Mouse (Mus musculus) MEL (cell line): ENCODE data around the gene Mospd3. TPM values are rescaled to one million over a fixed set of nuclear protein-coding genes. Genes with fewer than 3 reads are reported as not detected.

Source experiments
- DNase-seq: peaks from one replicate; pipeline ENCODE4 v3.0.0; 2011; ENCODE audit warnings: low read depth, low spot score
- H3K27ac ChIP-seq: 2 replicates; pipeline ENCODE4 v1.5.1; 2012; ENCODE audit warnings: low read depth, mild to moderate bottlenecking, control low read depth, low read length, moderate library complexity; ENCODE audit not compliant: control insufficient read depth
- H3K27me3 ChIP-seq, 2 experiments: fragments of 150-350 bp in 1 of 2; sonication (generic) in 1 of 2; 2 replicates each; pipeline ENCODE4 v1.6.1; 2012; ENCODE audit warnings: low read length in 2 of 2, mild to moderate bottlenecking in 2 of 2, improper control_type of control experiment in 1 of 2, moderate library complexity in 1 of 2; ENCODE audit not compliant: insufficient read depth in 2 of 2, control insufficient read depth in 1 of 2
- H3K36me3 ChIP-seq, 2 experiments: 2 replicates each; pipeline ENCODE4 v1.6.1; 2012 to 2014; ENCODE audit warnings: low read length in 2 of 2, improper control_type of control experiment in 1 of 2, inconsistent platforms in 1 of 2, mild to moderate bottlenecking in 1 of 2; ENCODE audit not compliant: insufficient read depth in 2 of 2, control insufficient read depth in 1 of 2
- H3K4me1 ChIP-seq, 2 experiments: fragments of 150-350 bp in 1 of 2; sonication (generic) in 1 of 2; 2 replicates each; pipeline ENCODE4 v1.6.1; 2012; ENCODE audit warnings: low read length in 2 of 2, improper control_type of control experiment in 1 of 2, mild to moderate bottlenecking in 1 of 2; ENCODE audit not compliant: insufficient read depth in 2 of 2, control insufficient read depth in 1 of 2
- H3K4me3 ChIP-seq, 2 experiments: fragments of 150-350 bp in 1 of 2; sonication (generic) in 1 of 2; 2 replicates each; pipeline ENCODE4 v1.5.1; 2012; ENCODE audit warnings: low read depth in 2 of 2, low read length in 2 of 2, mild to moderate bottlenecking in 2 of 2, moderate library complexity in 2 of 2, control low read depth in 1 of 2, improper control_type of control experiment in 1 of 2; ENCODE audit not compliant: control insufficient read depth in 1 of 2, insufficient read depth in 1 of 2
- H3K79me2 ChIP-seq: 2 replicates; pipeline ENCODE4 v1.6.1; 2012; ENCODE audit warnings: mild to moderate bottlenecking, low read length, moderate library complexity; ENCODE audit not compliant: control insufficient read depth, poor library complexity, insufficient read depth
- H3K9ac ChIP-seq: 2 replicates; pipeline ENCODE4 v1.6.1; 2012; ENCODE audit warnings: low read depth, mild to moderate bottlenecking, control low read depth, low read length, moderate library complexity; ENCODE audit not compliant: control insufficient read depth, poor library complexity, severe bottlenecking
- H3K9me3 ChIP-seq: fragments of 150-350 bp; sonication (generic); replicated peaks from 2 replicates; pipeline ENCODE4 v1.6.1; 2012; ENCODE audit warnings: mild to moderate bottlenecking, low read length, improper control_type of control experiment, moderate library complexity; ENCODE audit not compliant: insufficient read depth
- BHLHE40 ChIP-seq: IDR thresholded peaks from 2 replicates; pipeline ENCODE4 v1.6.1; 2012; ENCODE audit warnings: low read depth, mild to moderate bottlenecking, inconsistent platforms, low read length, improper control_type of control experiment, borderline replicate concordance
- ELF1 ChIP-seq: IDR thresholded peaks from 2 replicates; pipeline ENCODE4 v1.6.1; 2014; ENCODE audit warnings: low read depth, mild to moderate bottlenecking, inconsistent platforms, low read length, improper control_type of control experiment, moderate library complexity
- EP300 ChIP-seq, 2 experiments: IDR thresholded peaks; 2 replicates each; pipeline ENCODE4 v1.6.1; 2011; ENCODE audit warnings: improper control_type of control experiment in 2 of 2, low read length in 2 of 2, low read depth in 1 of 2, mild to moderate bottlenecking in 1 of 2
- ETS1 ChIP-seq: IDR thresholded peaks from 2 replicates; pipeline ENCODE4 v1.6.1; 2012; ENCODE audit warnings: low read depth, mild to moderate bottlenecking, inconsistent platforms, low read length, improper control_type of control experiment, moderate library complexity
- GABPA ChIP-seq: IDR thresholded peaks from 2 replicates; pipeline ENCODE4 v1.6.1; 2012; ENCODE audit warnings: low read depth, mild to moderate bottlenecking, inconsistent platforms, low read length, improper control_type of control experiment, moderate library complexity
- GATA1 ChIP-seq: IDR thresholded peaks from 2 replicates; pipeline ENCODE4 v1.6.1; 2011; ENCODE audit warnings: low read depth, low read length, improper control_type of control experiment
- JUND ChIP-seq: IDR thresholded peaks from 2 replicates; pipeline ENCODE4 v1.6.1; 2011; ENCODE audit warnings: low read depth, mild to moderate bottlenecking, improper control_type of control experiment, low read length
- KAT2A ChIP-seq: conservative IDR thresholded peaks from 2 replicates; pipeline ENCODE4 v1.6.1; 2012; ENCODE audit warnings: low read depth, low read length, improper control_type of control experiment, inconsistent platforms
- MAZ ChIP-seq: IDR thresholded peaks from 2 replicates; pipeline ENCODE4 v1.6.1; 2012; ENCODE audit warnings: low read depth, mild to moderate bottlenecking, inconsistent platforms, low read length, improper control_type of control experiment
- MEF2A ChIP-seq: IDR thresholded peaks from 2 replicates; pipeline ENCODE4 v1.6.1; 2014; ENCODE audit warnings: low read depth, mild to moderate bottlenecking, inconsistent platforms, low read length, improper control_type of control experiment; ENCODE audit not compliant: poor library complexity, insufficient replicate concordance, severe bottlenecking; ENCODE audit errors: extremely low read depth
- MYB ChIP-seq: IDR thresholded peaks from 2 replicates; pipeline ENCODE4 v1.6.1; 2011; ENCODE audit warnings: mild to moderate bottlenecking, low read depth, low read length, improper control_type of control experiment
- NELFE ChIP-seq: IDR thresholded peaks from 2 replicates; pipeline ENCODE4 v1.6.1; 2011; ENCODE audit warnings: low read depth, low read length, improper control_type of control experiment
- POLR2A ChIP-seq, 2 experiments: IDR thresholded peaks; 2 replicates each; pipeline ENCODE4 v1.6.1; 2011 to 2012; ENCODE audit warnings: low read length in 2 of 2, mild to moderate bottlenecking in 2 of 2, control low read depth in 1 of 2, improper control_type of control experiment in 1 of 2, low read depth in 1 of 2, moderate library complexity in 1 of 2; ENCODE audit not compliant: control insufficient read depth in 1 of 2, insufficient read depth in 1 of 2, poor library complexity in 1 of 2
- POLR2AphosphoS2 ChIP-seq: IDR thresholded peaks from 2 replicates; pipeline ENCODE4 v1.6.1; 2011; ENCODE audit warnings: low read length, improper control_type of control experiment
- POLR2AphosphoS5 ChIP-seq: IDR thresholded peaks from 2 replicates; pipeline ENCODE4 v1.6.1; 2012; ENCODE audit warnings: low read depth, borderline replicate concordance, mild to moderate bottlenecking, inconsistent platforms, low read length, moderate library complexity, mixed read lengths
- RCOR1 ChIP-seq: IDR thresholded peaks from 2 replicates; pipeline ENCODE4 v1.6.1; 2012; ENCODE audit warnings: low read depth, mild to moderate bottlenecking, inconsistent platforms, low read length, improper control_type of control experiment
- SIN3A ChIP-seq: IDR thresholded peaks from 2 replicates; pipeline ENCODE4 v1.6.1; 2012; ENCODE audit warnings: low read length, improper control_type of control experiment, inconsistent platforms
- TAL1 ChIP-seq: IDR thresholded peaks from 2 replicates; pipeline ENCODE4 v1.6.1; 2012; ENCODE audit warnings: mild to moderate bottlenecking, inconsistent platforms, low read length, moderate library complexity, mixed read lengths
- TBP ChIP-seq: IDR thresholded peaks from 2 replicates; pipeline ENCODE4 v1.8.0; 2011; ENCODE audit warnings: low read depth, low read length, improper control_type of control experiment
- TCF12 ChIP-seq: IDR thresholded peaks from 2 replicates; pipeline ENCODE4 v1.6.1; 2014; ENCODE audit warnings: low read depth, mild to moderate bottlenecking, inconsistent platforms, low read length, improper control_type of control experiment, moderate library complexity
- ZC3H11A ChIP-seq: IDR thresholded peaks from 2 replicates; pipeline ENCODE4 v1.6.1; 2012; ENCODE audit warnings: low read depth, mild to moderate bottlenecking, inconsistent platforms, low read length, improper control_type of control experiment
- ZKSCAN1 ChIP-seq: IDR thresholded peaks from 2 replicates; pipeline ENCODE4 v1.6.1; 2012; ENCODE audit warnings: low read depth, mild to moderate bottlenecking, inconsistent platforms, low read length, improper control_type of control experiment, moderate library complexity
- polyA plus RNA-seq, 2 experiments: library from polyadenylated mRNA; stranded (reverse) in 1 of 2; unstranded in 1 of 2; fragments of >175 nt in 1 of 2; fragments of >200 nt in 1 of 2; gene quantifications; 2 replicates each; pipeline versions ENCODE4 v1.2.1 to v1.2.4; 2012; ENCODE audit warnings: low replicate concordance in 2 of 2, low read depth in 1 of 2; ENCODE audit not compliant: insufficient read length in 2 of 2, insufficient read depth in 1 of 2, missing spikeins in 1 of 2
- total RNA-seq: library from RNA; depleted of rRNA; stranded (reverse); fragments of 300-350 nt; gene quantifications from 2 replicates; pipeline ENCODE4 v1.2.3, GENCODE M21; 2012

Gene Mospd3
- total and polyA plus RNA-seq, 3 experiments, result 12.4 to 144 TPM; not detected in 1

- no peaks in the 10 kb centered on the region for H3K27me3 ChIP-seq
- H3K27ac ChIP-seq, result peak overlapping the region; percentile 16
- peaks cover 0 to 13% of the 10 kb centered on the region in 2 experiments; a peak in 2 of 4 replicates for H3K36me3 ChIP-seq
- H3K4me1 ChIP-seq, result peaks cover 10 to 26% of the 10 kb centered on the region in 2 experiments
- H3K9ac ChIP-seq, result no peak overlapping the region
- TF ChIP-seq POLR2AphosphoS5, result no peak
- peak; percentile 56 for TF ChIP-seq SIN3A
- TF ChIP-seq MAZ, result no peak
- no peak for TF ChIP-seq ZKSCAN1
- peak; percentile 29; the same call in 1 of the 2 replicates for TF ChIP-seq TAL1
- peak; percentile 58; the same call in 1 of the 2 replicates for TF ChIP-seq ETS1
- TF ChIP-seq MYB, result 0 out of 2 replicates have a peak, but pooled peaks have one; percentile 14
- TF ChIP-seq GATA1, result peak; percentile 80
- peak; percentile 77 for TF ChIP-seq RCOR1
- TF ChIP-seq TCF12, result peak; percentile 89
- TF ChIP-seq POLR2A (IDR thresholded peaks at IDR 0.05; ENCODE audit: control insufficient read depth in 1 of 2, insufficient read depth in 1 of 2, low read depth in 1 of 2, low read length in 2 of 2, poor library complexity in 1 of 2), result no peak
- no peak for TF ChIP-seq ZC3H11A
- peak; percentile 42; the same call in 1 of the 2 replicates for TF ChIP-seq ELF1
- peak; percentile 83 to 86 for TF ChIP-seq EP300 (IDR thresholded peaks at IDR 0.05; ENCODE audit: low read depth in 1 of 2, low read length in 2 of 2)
- peak; percentile 99 for TF ChIP-seq TBP
- peak; percentile 75 for DNase-seq
- peaks cover 14% of the 10 kb centered on the region for H3K79me2 ChIP-seq
- no peaks in the 10 kb centered on the region for H3K9me3 ChIP-seq
- H3K4me3 ChIP-seq, result no peak overlapping the region
Observed at GRCm38 (mm10) chr5:137598100-137598826, 2.6 kb downstream of the Mospd3 start.

- Histone ChIP-seq H3K9me3 (no peaks in the 10 kb centered on the region), H3K27ac (peak overlapping the region; percentile 16), H3K79me2 (peaks cover 12% of the 10 kb centered on the region), H3K9ac (no peak overlapping the region), H3K4me1 (peaks cover 10 to 25% of the 10 kb centered on the region in 2 experiments), H3K27me3 (no peaks in the 10 kb centered on the region), H3K4me3 (no peak overlapping the region), H3K36me3 (peaks cover 0 to 13% of the 10 kb centered on the region in 2 experiments; a peak in 2 of 4 replicates)
- no peak for TF ChIP-seq SIN3A
- no peak for TF ChIP-seq POLR2AphosphoS2
- TF ChIP-seq ETS1, result no peak
- no peak for TF ChIP-seq ZKSCAN1
- TF ChIP-seq TCF12, result no peak
- TF ChIP-seq BHLHE40, result no peak
- TF ChIP-seq MEF2A, result no peak
- no peak for TF ChIP-seq TBP
- TF ChIP-seq GABPA, result no peak
- no peak for TF ChIP-seq NELFE
- no peak for TF ChIP-seq KAT2A
- TF ChIP-seq JUND, result no peak
- TF ChIP-seq GATA1, result no peak
- no peak for DNase-seq
Observed at GRCm38 (mm10) chr5:137597625-137598024, 3.2 kb downstream of the Mospd3 start.
